Mouse (Mus musculus) retina, postnatal 7 days (tissue): ENCODE measurements around the gene Syt12.

ENCODE experiments used
- DNase-seq: peaks from one replicate; pipeline ENCODE4 v3.0.0-alpha.2; 2012; ENCODE audit warnings: low read depth, low spot score

Gene Syt12

GRCm38 (mm10) chr19:4409062-4409461, 68.2 kb downstream of the Syt12 start:
- no peak for DNase-seq

GRCm38 (mm10) chr19:4404840-4405239, 72.4 kb downstream of the Syt12 start:
- DNase-seq, result no peak

GRCm38 (mm10) chr19:4398959-4399358, 78.3 kb downstream of the Syt12 start:
- DNase-seq, result no peak

GRCm38 (mm10) chr19:4398630-4398948, 78.7 kb downstream of the Syt12 start:
- no peak for DNase-seq

- DNase-seq, result peak; percentile 42
Measured at GRCm38 (mm10) chr19:4397798-4398629, 79.2 kb downstream of the Syt12 start, which contains the start of gene Kdm2a. TSS of gene Kdm2a (minus strand) at chr19:4398285.

- peak; percentile 98 for DNase-seq
Measured at GRCm38 (mm10) chr19:4396998-4397797, 80.0 kb downstream of the Syt12 start.

GRCm38 (mm10) chr19:4396081-4396997, 80.9 kb downstream of the Syt12 start:
- DNase-seq, result no peak
